Mouse (Mus musculus) neural tube, embryonic 11.5 days (tissue): ENCODE measurements at regions not wholly inside any gene's neighbourhood (a gene's known extent, or its start where the extent isn't known, plus 50 kb on each side); places are given as distances from the start of the nearest gene placed in this dataset.
A peak's percentile ranks its signal among the peaks of the same experiment; 100 is the strongest.
"Not testable (repeated sequence)": the region's sequence is repeated elsewhere in the genome, so short reads cannot be mapped to it uniquely, and the experiment has no call there.

Experiments
- ATAC-seq: fragments of 200-750 bp; cut with Nextera tagmentation; 2 replicates; pipeline ENCODE4 v1.8.0; 2017; ENCODE audit warnings: moderate number of reproducible peaks, mild to moderate bottlenecking, moderate TSS enrichment, moderate library complexity; ENCODE audit not compliant: insufficient read depth, low FRiP score, low TSS enrichment
- DNase-seq: peaks from one replicate; pipeline ENCODE4 v3.0.0-alpha.2; 2015; ENCODE audit warnings: low spot score
- H3K27ac ChIP-seq: fragments of 300-500 bp; sonication (generic); 2 replicates; pipeline ENCODE4 v1.5.1; 2014; ENCODE audit warnings: low read depth, mild to moderate bottlenecking, low read length
- H3K27me3 ChIP-seq: fragments of 300-500 bp; sonication (generic); 2 replicates; pipeline ENCODE4 v1.6.1; 2014; ENCODE audit warnings: mild to moderate bottlenecking, low read length, mixed read lengths; ENCODE audit not compliant: control insufficient read depth, insufficient read depth
- H3K36me3 ChIP-seq: fragments of 300-500 bp; sonication (generic); 2 replicates; pipeline ENCODE4 v1.6.1; 2014; ENCODE audit warnings: mild to moderate bottlenecking, low read length, moderate library complexity, mixed read lengths; ENCODE audit not compliant: control insufficient read depth, insufficient read depth
- H3K4me1 ChIP-seq: fragments of 300-500 bp; sonication (generic); 2 replicates; pipeline ENCODE4 v1.6.1; 2014; ENCODE audit warnings: low read length, mixed read lengths; ENCODE audit not compliant: control insufficient read depth, insufficient read depth
- H3K4me2 ChIP-seq: fragments of 300-500 bp; sonication (generic); 2 replicates; pipeline ENCODE4 v1.6.1; 2014; ENCODE audit warnings: low read depth, mild to moderate bottlenecking, moderate library complexity
- H3K4me3 ChIP-seq: fragments of 300-500 bp; sonication (generic); 2 replicates; pipeline ENCODE4 v1.5.1; 2014; ENCODE audit warnings: low read depth, low read length
- H3K9ac ChIP-seq: fragments of 300-500 bp; sonication (generic); 2 replicates; pipeline ENCODE4 v1.6.1; 2014; ENCODE audit warnings: mild to moderate bottlenecking, low read length
- H3K9me3 ChIP-seq: fragments of 300-500 bp; sonication (generic); 2 replicates; pipeline ENCODE4 v1.6.1; 2016; ENCODE audit warnings: low read length; ENCODE audit not compliant: control insufficient read depth
- WGBS: fragments of 180-500 bp; shearing (Covaris S2); extraction: QIAGEN DNeasy Blood & Tissue Kit; methylation state at CpG from one replicate; pipeline ENCODE4 v1.1.7; 2014; 5-methylcytosine and 5-hydroxymethylcytosine counted together

DNA sequence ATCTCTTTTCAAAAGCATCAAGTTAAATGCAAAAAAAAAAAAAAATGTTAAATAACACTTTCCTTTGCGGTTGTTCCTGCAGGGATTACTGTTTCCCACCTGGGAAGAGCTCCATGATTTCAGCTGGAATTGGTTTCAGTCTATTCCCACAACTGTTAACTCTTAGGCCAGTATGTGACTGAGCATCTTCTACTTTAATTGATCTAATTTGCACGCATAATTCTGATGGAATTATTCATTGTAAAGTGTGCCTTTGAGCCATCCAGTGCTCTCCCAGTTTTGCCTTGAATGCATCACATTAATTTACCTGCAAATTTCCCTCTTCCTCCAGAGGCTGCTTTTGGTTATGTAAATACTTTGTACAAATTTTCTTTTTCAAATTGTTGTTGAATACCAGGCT, 114.4 kb upstream of the Bet1 start:
- ATAC-seq (no peak), DNase-seq (no peak)
- H3K4me3 ChIP-seq: no peak overlapping the region
- H3K4me1 ChIP-seq: no peaks in the 10 kb centered on the region
- no peak overlapping the region for H3K4me2 ChIP-seq
- H3K9me3 ChIP-seq: no peaks in the 10 kb centered on the region
- H3K9ac ChIP-seq: no peak overlapping the region
- H3K36me3 ChIP-seq: no peaks in the 10 kb centered on the region
- H3K27ac ChIP-seq: no peak overlapping the region
- no peaks in the 10 kb centered on the region for H3K27me3 ChIP-seq
- 60% methylated on average over 2 of the region's 2 CpGs for WGBS

GRCm38 (mm10) chr6:4205681-4206080, 118.9 kb upstream of the Bet1 start:
- Histone ChIP-seq H3K4me2 (no peak overlapping the region), H3K27ac (no peak overlapping the region), H3K9me3 (no peaks in the 10 kb centered on the region), H3K27me3 (no peaks in the 10 kb centered on the region), H3K36me3 (no peaks in the 10 kb centered on the region), H3K9ac (no peak overlapping the region), H3K4me1 (no peaks in the 10 kb centered on the region), H3K4me3 (no peak overlapping the region)
- ATAC-seq (no peak), DNase-seq (no peak)
- 84% methylated on average over 5 of the region's 5 CpGs for WGBS

DNA sequence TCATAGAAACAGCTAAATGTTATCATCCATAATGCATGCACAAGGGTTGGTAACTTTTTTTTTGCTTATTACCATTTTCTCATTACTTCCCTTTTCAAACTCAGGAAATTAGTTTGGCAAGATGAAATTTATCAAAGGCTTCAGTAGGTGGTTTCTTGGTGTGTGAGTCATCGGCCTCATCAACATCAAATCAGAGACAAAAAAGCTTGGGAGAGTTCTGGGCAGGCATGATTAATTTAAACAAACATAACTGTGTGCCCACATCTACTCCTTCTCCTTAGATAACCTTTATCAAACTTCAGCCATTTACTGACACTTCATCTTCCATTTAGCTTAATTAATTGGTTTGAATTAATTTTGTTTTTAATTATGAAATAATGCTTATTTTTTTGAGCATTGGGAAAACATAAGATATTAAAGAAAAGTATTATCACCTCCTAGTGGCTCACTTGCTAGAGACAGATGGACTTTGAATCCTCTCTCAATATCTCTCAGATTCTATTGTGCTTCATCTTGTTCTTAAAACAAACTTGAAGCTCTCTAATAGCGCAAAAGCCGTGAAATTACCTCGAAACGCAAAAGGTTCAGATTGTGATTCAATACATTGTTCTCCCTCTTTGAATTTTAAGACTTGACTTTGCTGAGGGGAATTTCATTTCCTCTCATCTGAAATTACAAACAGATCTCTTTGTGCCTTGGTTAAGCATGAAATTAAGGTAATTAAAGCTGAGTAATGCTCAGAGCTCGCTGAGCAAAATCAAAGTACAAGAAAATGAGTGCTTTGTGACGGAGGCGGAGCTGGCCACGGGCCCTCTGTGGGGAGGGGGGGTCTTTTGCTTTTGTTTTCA, 158.7 kb upstream of the Bet1 start:
- 43% methylated on average over 9 of the region's 9 CpGs for WGBS
- H3K27ac ChIP-seq: no peak overlapping the region
- H3K27me3 ChIP-seq: no peaks in the 10 kb centered on the region
- H3K9me3 ChIP-seq: no peaks in the 10 kb centered on the region
- peak; percentile 13; the same call in 1 of the 2 replicates for ATAC-seq
- H3K9ac ChIP-seq: no peak overlapping the region
- DNase-seq: no peak
- H3K4me1 ChIP-seq: no peaks in the 10 kb centered on the region
- no peaks in the 10 kb centered on the region for H3K36me3 ChIP-seq
- no peak overlapping the region for H3K4me2 ChIP-seq
- no peak overlapping the region for H3K4me3 ChIP-seq

DNA sequence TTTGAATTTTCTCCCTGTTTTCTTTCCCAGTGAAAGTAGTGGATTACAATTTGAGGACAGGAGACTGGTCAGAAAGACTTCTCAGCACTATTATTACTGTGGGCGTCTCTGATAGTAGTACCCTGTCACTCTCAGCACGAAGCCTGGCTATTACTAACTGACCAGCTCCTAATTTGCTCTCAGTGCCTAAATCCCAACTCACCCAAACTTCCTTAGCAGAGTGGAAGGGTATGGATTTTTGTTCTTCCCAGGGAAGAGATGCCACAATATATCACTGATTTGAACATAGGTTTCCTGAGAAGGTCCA, 159.3 kb upstream of the Bet1 start:
- H3K4me2 ChIP-seq: no peak overlapping the region
- H3K36me3 ChIP-seq: no peaks in the 10 kb centered on the region
- DNase-seq (no peak), ATAC-seq (no peak)
- WGBS: 59% methylated on average over 2 of the region's 2 CpGs
- no peaks in the 10 kb centered on the region for H3K27me3 ChIP-seq
- no peak overlapping the region for H3K27ac ChIP-seq
- H3K9ac ChIP-seq: no peak overlapping the region
- no peaks in the 10 kb centered on the region for H3K4me1 ChIP-seq
- no peaks in the 10 kb centered on the region for H3K9me3 ChIP-seq
- H3K4me3 ChIP-seq: no peak overlapping the region

GRCm38 (mm10) chr6:4276607-4277006, 189.8 kb upstream of the Bet1 start:
- Histone ChIP-seq H3K36me3 (no peaks in the 10 kb centered on the region), H3K9me3 (no peaks in the 10 kb centered on the region), H3K4me1 (no peaks in the 10 kb centered on the region), H3K27ac (no peak overlapping the region), H3K9ac (no peak overlapping the region), H3K27me3 (no peaks in the 10 kb centered on the region), H3K4me3 (no peak overlapping the region), H3K4me2 (no peak overlapping the region)
- DNase-seq (no peak), ATAC-seq (no peak)
- 84% methylated on average over 4 of the region's 4 CpGs for WGBS

DNA sequence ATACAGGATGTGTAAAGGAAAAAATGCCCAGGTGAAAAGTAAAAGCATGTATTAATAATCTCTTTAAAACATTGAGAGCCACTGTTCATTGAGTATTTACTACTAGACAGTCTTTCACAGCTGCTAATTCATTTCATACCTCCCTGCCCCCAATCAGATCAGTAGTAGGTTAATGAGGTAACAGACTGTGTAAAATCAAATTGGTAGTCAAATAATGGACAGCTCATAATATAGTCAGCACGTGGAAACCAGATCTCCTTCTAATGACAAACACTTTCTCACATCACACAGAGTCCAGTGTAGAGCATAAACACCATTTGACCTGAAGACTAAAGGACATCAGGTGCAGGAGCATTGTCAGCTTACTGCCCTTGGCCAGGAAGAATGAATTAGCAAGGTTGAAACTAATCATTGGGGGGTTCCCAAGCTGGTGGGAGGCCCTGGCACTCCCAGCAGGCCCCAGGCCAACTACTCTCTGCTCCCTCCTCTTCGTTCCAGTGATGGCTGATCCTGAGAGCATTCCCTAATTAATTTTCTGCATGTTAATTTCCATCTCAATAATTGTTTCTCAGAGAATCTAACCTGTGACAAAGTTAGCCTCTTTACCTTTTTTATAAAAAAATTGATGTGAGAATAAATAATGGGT, 190.6 kb upstream of the Bet1 start:
- no peaks in the 10 kb centered on the region for H3K36me3 ChIP-seq

GRCm38 (mm10) chr6:4291380-4291779, 204.6 kb upstream of the Bet1 start:
- DNase-seq (no peak), ATAC-seq (no peak)
- H3K36me3 ChIP-seq: no peaks in the 10 kb centered on the region
- no peak overlapping the region for H3K9ac ChIP-seq
- no peak overlapping the region for H3K27ac ChIP-seq
- no peak overlapping the region for H3K4me3 ChIP-seq
- H3K27me3 ChIP-seq: no peaks in the 10 kb centered on the region
- WGBS: 84% methylated on average over 2 of the region's 2 CpGs
- H3K4me2 ChIP-seq: no peak overlapping the region
- H3K4me1 ChIP-seq: no peaks in the 10 kb centered on the region
- H3K9me3 ChIP-seq: no peaks in the 10 kb centered on the region

More for the DNA sequence above, 190.6 kb upstream of the Bet1 start:
- no peak for ATAC-seq
- H3K4me2 ChIP-seq: no peak overlapping the region
- no peak overlapping the region for H3K4me3 ChIP-seq
- H3K9ac ChIP-seq: no peak overlapping the region
- whole genome bisulfite sequencing: 68% methylated on average over 2 of the region's 2 CpGs
- no peaks in the 10 kb centered on the region for H3K9me3 ChIP-seq
- no peak overlapping the region for H3K27ac ChIP-seq
- no peaks in the 10 kb centered on the region for H3K27me3 ChIP-seq
- H3K4me1 ChIP-seq: no peaks in the 10 kb centered on the region
- DNase-seq: no peak

DNA sequence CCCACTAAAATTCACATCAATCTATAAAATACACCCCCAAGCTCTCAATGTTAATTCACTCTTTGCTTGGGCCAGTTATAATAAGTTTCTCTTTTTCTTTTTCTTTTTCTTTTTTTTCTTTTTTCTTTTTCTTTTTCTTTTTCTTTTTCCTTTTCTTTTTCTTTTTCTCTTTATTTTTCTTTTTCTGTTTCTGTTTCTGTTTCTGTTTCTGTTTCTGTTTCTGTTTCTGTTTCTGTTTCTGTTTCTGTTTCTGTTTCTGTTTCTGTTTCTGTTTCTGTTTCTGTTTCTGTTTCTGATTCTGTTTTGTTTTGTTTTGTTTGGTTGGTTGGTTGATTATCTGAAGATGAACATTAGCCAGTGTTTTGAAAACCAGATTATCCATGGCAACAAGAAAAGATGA, 201.2 kb upstream of the Col1a2 start:
- not testable (repeated sequence) for H3K27ac ChIP-seq, H3K4me3 ChIP-seq, DNase-seq, H3K4me2 ChIP-seq, H3K4me1 ChIP-seq, H3K9ac ChIP-seq, ATAC-seq, H3K9me3 ChIP-seq, H3K36me3 ChIP-seq, H3K27me3 ChIP-seq

DNA sequence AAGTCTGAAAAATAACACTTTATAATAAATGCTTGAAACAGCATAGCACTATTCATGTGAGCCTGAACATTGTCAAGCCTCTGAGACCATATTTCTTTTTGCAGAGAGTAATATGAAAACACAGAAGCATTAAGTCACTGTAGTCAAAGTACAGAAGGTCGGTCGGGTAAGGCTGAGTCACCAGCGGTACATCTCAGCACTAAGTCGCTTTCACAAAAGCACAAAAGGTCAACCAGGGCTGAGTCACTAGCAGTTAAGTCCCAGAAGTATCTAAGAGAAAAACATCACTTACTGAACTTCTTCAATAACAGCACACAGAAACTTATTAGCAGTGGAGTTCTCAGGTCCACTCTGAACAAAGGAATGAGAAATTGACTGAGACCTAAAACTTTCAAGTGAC, 154.7 kb upstream of the Col1a2 start:
- ATAC-seq: no peak
- H3K9ac ChIP-seq: no peak overlapping the region
- no peak overlapping the region for H3K4me2 ChIP-seq

More for the DNA sequence above, 154.7 kb upstream of the Col1a2 start:
- Histone ChIP-seq H3K27me3 (no peaks in the 10 kb centered on the region), H3K9me3 (no peaks in the 10 kb centered on the region), H3K27ac (no peak overlapping the region), H3K4me3 (no peak overlapping the region), H3K4me1 (no peaks in the 10 kb centered on the region), H3K36me3 (no peaks in the 10 kb centered on the region)
- DNase-seq: no peak
- 86% methylated on average over 4 of the region's 4 CpGs for WGBS
